Mouse (Mus musculus): ENCODE results near the gene Slc3a2.
A peak's percentile ranks its signal among the peaks of the same experiment; 100 is the strongest.
"Not testable (repeated sequence)": the region's sequence is repeated elsewhere in the genome, so short reads cannot be mapped to it uniquely, and the experiment has no call there.

The Slc3a2 gene

DNA sequence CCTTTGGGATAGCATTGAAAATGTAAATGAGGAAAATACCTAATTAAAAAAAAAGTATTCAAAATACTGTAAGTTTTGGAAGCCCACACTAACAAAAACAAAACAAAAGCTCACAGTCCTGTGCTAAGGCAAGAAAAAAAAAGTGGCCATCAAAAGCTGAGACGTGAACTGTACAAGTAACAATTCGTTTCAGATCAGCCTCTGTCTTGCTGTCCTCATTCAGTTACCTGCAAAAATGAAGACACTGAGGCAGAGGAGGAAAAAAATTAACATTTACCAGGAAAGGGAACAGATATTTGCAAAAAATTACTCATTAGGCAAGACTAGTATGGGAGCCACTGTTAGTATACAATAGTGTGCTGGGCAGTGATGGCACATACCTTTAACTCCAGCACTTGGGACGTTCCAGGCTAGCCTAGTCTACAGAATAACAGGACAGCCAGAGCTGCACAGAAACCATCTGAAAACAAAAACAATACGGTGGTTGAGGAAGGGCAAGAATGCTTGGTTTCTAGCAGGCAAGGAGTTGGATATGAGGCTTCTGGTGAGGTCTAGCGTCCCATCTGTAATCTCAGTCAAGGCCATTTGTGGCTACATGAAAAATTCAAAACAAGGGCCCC, 4.4 kb upstream of the Slc3a2 start:
- DNase-seq (ENCODE audit: extremely low read depth, low read depth), result no peak

DNA sequence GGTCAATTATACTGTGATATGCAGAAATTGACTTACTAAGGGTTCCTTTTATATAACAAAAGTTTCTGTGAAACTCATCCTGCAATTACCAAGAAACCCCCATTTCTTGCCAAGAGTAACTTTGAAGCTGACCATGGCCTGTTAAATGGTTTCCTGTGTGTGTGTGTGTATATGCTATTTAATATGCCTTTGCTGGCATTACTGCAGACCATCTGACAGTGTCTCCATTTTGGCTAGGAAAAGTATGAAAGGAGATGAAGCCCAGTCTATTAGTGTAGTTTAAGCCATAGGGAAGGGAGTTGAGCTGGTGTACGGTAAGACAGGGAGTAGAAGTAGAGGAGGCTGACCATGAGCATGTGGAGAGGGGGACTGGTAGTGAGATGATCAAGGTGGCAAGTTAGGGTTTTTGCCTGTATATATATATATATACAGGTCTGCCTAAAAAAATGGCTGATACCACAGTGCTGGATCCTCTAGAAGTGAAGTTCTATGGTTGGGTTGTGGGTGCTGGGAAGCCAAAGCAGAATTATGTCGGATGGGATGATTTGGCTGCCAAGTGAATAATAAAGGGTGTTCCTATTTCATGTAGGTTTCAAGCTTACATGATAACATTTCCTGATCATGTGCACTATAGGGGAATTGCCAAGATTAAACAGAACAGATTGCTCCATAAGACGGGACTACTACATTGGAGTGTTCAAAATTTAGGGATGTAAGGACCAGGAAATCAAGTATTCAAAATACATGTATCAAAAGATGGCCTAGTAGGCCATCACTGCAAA, 3.6 kb upstream of the Slc3a2 start:
- no peak for DNase-seq (ENCODE audit: extremely low read depth, low read depth)

DNA sequence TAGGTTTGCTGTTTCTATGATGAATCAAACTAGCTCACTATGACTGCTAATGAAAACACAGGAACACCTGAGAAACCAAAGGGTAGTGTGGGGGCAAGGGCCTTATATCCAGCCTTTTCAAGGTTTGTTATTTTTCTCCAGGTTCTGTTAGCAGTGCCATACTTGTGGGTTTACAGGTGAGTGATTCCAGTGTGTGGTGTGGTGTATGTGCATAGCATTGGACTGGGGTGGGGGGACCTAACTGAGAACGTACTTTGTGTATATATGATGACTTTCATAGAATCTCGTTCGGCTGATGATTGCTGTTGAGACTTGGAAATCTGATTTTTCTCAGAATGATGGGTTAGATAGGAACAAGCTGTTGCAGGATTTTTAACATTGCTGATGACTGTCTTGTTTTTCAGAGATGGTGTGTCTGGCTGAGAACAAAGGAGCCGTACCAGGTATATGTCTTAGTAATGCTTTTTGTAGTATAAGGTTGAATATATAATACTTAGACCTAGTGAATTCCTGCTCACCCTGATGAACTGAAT, 2.0 kb upstream of the Slc3a2 start:
- DNase-seq (ENCODE audit: extremely low read depth, low read depth), result no peak

DNA sequence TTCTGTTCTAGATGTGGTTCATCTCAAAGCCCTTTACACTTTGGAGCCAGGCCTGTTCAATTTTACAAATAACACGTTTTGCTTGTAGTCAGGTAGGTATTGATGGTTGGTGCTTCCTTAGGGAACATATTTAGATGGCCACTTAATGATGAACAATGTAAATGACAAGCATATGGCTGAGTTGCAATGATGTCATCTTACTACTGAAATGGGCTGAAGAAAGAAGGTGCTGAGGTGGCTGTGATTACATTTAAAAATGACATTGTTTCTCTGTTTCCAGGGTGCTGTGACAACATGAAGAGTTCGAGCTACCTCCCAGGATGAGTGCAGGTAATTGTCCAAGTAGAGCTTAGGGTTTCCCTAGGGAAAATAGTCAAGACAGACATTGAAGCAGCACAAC, 1.2 kb upstream of the Slc3a2 start:
- DNase-seq (ENCODE audit: extremely low read depth, low read depth), result no peak

DNA sequence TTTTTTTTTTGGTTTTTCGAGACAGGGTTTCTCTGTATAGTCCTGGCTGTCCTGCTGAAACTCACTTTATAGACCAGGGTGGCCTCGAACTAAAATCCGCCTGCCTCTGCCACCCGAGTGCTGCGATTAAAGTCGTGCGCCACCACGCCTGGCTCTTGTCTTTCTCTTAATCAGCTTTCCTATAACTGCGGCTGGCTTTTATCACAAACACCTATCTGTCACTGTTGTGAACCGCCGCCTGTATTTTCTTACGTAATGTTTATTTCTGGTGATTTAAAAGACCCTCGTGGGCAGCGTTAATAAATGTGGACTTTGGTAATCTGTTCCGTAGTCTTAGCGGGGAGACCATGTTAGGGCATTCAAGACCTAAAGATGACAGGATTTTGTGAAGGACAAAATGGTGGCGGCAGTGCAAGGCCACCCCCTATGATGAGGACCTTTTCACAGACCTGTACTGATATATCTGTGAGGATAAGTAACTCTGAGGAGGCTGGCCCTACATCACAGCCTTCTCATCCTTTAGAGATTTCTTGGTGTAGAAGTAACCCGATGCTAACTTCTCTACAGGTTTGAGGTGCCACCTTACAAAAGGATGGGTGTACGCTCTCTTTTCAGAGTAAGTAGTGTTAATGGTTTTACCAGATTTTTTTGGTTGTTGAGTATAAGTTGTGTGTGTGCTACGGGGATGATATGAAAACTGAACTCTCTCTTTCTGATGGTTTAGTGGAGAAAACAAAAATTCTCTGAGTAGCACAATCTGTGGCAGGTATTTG, 591 bp upstream of the Slc3a2 start:
- DNase-seq (ENCODE audit: extremely low read depth, low read depth), result no peak

DNA sequence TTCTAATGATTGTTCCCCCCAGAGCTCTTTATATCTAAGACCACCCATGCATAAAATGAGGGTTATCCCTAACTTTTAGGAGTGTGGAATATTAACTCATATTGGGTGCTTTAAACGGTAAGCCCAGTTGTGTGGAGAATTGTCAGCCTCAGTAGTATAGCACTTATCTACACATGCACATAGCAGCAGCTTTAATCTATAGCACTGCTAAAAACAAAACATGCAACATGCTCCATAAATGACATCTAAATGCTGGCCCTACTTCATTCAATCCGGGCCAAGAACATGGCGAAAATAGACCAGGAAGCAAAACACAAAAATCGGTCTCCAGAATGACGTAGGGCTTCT, 636 bp downstream of the Slc3a2 start:
- no peak for DNase-seq (ENCODE audit: extremely low read depth, low read depth)

DNA sequence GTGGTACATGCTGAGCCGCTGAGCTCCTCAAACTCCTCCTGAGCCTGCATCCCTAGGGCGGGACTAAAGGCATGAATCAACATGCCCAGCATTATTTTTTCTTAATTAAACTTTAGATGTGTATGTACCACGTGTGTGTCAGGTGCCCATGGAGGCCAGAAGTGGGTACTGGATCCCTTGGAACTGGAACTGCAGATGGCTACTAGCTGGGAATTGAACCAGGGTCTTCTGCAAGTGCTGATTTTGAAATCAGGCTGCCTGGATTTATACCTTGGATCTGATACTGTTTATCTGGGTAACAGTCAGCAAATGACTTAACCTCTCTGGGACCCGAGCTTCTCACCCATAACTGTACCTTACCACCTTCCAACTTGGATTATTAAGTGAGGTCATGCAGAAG, 1.1 kb downstream of the Slc3a2 start:
- DNase-seq (ENCODE audit: extremely low read depth, low read depth), result no peak

DNA sequence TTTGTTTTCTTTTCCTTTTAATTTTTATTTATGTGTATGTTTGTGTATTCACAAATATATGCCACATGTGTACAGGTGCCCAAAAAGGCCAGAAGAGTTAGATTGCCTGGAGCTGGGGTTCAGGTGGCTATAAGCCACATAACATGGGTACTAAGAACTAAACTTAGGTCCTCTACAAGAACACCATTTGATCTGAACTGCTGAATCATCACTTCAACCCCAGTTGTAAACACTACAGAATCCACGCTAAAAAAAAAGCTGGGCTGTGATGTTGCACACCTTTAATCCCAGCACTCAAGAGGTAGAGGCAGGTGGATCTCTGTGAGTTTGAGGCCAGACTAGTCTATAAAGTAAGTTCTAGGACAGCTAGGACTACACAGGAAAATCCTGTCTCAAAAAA, 1.8 kb downstream of the Slc3a2 start:
- no peak for DNase-seq (ENCODE audit: extremely low read depth, low read depth)

DNA sequence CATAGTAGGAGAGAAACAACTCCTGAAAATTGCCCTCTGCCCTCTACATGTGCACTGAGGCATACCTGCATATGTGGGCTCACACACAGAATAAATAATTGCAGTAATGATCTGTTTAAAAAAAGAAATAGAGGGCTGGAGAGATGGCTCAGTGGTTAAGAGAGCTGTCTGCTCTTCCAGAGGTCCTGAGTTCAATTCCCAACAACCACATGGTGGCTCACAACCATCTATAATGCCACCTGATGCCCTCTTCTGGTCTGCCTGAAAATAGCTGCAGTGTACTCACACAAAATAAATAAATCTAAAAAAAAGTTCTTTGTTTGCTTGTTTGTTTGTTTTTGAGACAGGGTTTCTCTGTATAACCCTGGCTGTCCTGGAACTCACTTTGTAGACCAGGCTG, 4.1 kb downstream of the Slc3a2 start:
- DNase-seq (ENCODE audit: extremely low read depth, low read depth), result not testable (repeated sequence)

DNA sequence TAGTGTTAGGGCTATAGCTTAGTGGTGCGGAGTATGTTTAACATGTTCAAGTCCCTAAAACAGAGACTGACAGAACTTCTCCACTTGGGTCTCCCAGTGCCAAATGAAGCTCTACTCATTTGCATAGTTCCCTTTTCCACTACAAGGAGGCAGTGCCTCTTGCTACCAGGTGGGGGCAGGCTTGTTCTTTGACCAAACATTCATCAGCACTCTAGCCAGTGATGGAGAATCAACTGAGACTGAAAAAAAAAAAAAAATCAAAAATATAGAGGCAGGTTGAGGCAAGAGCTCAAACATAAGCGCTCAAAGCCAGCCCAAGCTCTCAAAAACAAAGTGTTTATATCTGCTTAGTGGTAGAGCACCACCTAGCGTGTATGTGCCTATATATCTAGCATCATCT, 4.8 kb downstream of the Slc3a2 start:
- peak; percentile 86 for DNase-seq (ENCODE audit: extremely low read depth, low read depth)

DNA sequence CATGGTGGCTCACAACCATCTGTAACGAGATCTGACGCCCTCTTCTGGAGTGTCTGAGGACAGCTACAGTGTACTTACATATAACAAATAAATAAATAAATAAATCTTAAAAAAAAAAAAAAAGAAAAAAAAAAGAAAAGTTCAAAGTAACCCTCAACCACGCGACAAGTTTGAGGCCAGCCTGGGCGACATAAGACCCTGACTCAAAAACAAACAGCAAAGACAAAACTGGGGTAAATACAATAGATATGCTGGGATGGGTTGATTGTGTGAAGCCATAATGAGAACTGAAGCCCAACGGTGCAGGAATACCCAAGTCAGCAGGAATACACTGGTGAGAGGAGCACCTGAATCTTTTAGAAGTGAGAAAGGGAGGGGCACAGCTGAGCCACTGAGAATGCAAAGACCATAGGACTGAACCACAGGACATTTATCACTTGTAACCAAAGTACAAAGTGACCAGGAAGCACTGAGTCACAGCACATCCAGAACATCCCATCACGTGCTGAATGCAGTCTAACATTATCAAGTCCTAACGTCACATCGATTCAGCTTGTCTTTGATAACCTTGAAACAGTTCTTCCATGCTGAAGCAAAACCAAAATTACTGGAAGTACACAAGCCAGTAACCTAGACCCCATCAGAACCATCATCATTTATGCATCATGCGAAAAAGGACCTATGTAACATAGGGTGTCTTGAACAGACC, 6.2 kb downstream of the Slc3a2 start:
- no peak for DNase-seq (ENCODE audit: extremely low read depth, low read depth)

DNA sequence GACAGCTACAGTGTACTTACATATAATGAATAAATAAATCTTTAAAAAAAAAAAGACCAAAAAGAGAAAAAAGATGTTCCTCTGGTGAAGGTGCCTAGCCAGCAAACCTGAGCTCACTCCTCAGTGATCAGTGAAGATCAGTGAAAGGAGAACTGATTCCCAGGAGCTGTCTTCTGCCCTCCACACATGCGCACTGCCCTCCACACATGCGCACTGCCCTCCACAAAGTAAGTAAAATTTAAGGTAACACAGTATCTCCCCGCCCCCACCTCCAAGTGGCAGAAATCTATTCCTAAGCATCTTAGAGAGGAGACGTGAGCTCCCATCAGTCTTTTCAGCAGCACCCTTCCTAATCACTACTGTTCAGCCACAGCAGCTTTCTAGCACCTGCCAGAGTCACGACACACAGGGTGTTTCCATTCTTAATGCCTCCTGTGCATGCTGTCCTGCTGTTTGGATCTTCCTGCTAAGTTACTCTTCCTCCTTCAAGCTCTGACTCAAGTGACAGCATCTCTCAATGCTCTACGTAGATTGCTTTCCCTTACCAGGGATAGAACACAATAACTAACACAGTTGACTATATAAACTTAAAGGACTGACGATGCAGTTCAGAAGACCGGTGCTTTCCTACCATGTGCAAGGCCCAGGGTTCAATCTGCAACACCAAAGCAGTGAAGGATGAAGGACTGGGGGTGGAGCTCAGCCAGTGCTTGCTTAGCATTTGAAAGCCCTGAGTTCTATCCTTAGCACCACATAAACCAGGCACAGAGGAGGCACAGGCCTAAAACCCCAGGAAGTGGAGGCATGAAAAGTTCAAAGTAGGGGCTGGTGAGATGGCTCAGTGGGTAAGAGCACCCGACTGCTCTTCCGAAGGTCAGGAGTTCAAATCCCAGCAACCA, 7.1 kb downstream of the Slc3a2 start:
- DNase-seq (ENCODE audit: extremely low read depth, low read depth), result no peak

DNA sequence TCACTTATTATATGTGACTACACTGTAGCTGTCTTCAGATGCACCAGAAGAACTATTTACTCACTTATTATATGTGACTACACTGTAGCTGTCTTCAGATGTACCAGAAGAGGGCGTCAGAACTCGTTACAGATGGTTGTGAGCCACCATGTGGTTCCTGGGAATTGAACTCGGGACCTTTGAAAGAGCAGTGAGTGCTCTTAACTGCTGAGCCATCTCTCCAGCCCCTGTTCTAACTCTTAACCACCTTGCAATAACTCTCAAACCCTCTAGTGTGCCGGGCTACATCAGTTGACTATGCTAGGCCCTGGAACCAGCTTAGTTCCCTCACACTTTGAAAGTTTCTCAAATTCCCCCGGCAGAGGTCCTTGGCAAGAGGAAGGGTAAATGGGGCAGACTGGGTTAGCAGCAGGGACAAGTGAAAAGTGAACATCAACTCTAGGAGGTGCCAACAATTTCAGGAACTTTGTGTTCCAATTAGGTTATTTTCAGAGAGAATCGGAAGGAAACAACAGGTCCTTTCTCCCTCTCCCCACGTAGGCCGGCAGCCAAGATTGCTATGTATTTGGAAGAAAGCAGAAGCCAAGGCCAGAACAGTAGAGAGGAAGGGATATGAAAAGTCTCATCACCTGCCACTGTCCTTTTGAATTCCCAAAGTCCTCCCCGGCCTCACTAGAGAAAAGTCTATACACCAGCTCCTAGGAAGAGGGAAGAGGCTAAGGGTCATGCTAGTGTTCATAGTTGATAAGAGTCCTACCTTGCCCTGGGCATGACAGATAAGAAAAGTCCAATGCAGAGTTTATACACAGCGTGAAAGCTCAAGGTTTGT, 8.3 kb downstream of the Slc3a2 start:
- DNase-seq (ENCODE audit: extremely low read depth, low read depth), result peak; percentile 74

DNA sequence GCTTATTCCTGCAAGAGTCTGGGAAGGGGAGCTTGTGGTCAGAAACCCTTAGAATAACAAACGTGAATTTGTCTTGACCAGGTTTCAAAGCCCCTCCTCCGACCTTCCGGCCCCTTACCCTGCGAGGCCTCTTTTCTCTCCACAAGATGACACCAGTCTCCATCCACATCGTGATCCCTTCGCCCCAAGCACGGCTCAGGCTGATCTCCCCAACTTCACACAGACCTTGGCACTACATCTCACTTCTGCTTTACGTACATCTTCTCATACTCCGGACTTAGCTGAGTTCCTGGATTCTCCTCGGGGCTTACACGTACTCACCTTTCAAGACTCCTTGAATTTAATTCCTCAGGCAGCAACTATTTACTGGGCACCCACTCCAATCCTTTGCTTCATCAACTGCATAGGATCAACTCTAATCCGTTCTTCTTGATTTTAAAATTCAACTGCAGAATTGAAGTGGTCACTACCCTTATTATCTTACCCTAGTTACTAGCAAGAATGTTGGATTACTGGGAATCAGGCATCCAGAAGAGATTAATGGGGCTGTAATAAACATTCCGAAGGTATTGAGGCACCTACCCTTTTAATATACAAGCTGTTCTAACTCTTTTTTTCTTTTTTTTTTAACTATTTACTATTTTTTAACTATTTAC, 9.0 kb downstream of the Slc3a2 start:
- DNase-seq (ENCODE audit: extremely low read depth, low read depth), result peak; percentile 75

DNA sequence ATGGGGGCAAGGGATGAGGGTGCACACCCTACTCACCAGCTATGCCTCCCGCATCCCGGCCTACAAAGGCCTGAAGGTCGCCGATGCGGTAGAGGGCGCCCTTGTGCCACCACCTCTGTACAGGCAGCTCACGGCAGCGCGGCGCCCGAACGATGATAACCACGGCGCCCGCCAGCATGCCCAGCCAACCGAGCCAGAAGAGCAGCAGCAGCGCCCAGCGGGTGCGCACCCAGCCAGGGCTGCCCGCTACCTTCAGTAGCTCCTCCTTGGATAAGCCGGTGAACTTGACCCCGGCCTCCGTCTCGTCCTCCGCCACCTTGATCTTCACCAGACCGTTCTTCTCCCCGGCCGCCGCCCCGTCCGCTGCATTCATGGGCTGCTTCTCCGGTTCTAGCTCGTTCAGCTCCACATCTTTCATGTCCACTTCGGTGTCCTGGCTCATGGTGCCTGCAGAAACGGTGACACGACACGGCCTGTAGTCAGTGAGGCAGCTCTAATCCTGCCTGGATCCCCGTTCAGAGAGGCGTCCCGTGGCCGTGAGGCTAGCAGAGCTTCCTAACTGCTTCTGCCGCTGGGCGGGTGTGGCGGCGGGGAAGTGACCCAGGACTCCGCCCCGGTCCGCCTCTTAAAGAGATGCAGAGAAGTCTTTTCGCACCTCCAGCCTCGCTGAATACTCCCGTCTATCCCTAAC, 9.7 kb downstream of the Slc3a2 start:
- DNase-seq (ENCODE audit: extremely low read depth, low read depth), result no peak

DNA sequence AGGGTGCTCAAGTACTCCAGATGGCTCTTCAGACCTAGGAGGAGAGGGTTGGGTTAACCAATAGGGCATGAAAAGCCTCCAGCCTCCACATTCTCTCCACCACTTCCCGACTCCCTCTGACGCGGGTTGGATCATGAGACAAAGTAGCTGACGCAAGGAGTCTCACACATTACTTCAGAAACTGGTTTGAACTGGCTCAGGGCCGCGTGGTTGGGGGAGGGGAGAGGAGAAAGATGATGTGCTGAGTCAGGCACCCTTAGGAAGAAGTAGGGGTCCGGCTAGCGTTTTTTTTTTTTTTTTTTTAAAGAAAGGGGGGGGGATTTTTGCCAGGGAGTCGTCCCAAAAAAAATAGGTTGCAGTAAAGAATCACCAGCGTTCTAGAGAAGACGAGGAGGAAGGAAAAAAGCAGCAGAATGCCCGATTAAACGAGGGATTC, 10.3 kb downstream of the Slc3a2 start:
- DNase-seq (ENCODE audit: extremely low read depth, low read depth), result peak; percentile 83

DNA sequence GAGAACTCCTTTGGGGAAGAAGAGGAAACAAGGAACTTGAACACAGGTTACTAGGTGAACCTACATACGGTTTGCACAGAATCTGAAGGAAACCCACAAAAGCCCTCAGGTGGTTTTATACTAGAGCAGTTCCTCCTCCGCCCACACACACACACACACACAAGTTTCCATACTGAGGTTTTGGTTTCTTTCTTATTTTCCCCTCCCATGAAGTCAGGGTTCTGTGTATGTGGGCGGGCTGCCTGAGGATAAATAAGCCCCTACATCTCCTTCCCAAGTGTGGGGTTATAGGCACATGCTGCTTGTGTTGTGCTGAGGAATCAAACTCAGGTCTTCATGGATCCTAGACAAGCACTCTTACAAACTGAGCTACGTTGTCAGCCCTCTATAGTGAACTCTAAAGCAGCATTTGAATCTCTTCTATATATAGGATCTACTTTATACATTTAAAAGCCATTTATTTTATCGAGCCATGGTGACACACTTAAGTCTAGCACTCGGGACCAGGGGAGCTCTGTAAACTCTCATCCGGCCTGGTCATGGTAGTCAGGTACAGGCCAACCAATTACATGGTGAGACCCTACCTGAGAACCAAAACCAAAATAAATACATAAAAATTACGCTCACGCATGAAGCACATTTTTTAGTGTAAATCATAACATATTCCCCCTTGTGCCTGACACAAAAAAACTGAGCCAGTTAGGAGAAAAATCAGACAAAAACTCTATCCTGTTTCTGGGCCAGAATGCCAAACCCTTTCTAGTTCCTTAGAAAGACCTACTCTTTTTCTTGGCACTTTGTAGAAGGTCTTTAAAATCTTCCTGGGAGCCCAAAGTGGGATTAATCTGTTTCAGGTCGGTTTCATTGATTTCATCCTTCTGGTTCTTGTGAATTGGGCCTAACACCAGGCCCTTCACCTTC, 11.0 kb downstream of the Slc3a2 start:
- DNase-seq (ENCODE audit: extremely low read depth, low read depth), result no peak

DNA sequence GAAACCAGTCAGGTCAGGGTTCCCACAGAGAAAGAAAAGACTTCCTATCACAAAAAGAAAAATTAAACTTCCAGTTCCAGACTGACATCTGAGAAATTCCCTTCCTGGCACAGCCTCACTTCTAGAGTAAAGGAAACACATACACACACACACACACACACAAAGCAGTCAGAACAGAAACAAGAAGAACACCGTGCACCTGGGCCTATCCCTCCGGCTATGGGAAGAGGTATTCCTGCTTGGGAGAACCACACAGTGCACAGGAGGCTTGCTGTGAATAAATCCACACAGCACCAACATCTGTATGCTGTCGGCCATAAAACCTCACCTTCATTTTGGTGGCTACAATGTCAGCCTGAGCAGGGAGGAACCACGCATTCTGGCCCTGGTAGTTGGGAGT, 11.7 kb downstream of the Slc3a2 start:
- no peak for DNase-seq (ENCODE audit: extremely low read depth, low read depth)
